Comparison of ENCODE assay signal across 10 mouse cellular contexts in the genomic region with DNA sequence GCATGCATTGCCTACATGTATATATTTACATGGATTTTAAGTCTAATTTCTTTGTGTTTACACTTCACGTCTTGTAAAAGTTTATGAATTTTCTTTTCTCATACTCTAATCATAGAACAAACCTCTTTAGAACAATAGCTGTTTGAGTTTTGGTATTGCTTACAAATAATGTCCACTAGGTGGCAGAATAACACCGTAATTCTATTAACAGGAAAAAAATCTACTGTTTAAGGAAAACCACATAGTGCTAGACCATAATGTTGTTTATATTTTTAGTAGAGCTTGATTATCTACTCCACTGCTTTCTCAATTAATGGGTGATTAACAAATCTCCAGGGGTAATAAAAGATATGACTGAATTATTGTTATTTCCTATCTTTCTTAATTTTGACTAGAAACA. TPM values are rescaled to one million over a fixed set of nuclear protein-coding genes. Genes with fewer than 3 reads are reported as not detected.
DNase-seq lines count a peak whose midpoint lies in the region; ATAC-seq lines count a peak whose summit lies in the region.
"Had no signal": no experiment of that assay in that cellular context is flagged by ENCODE, and none has a peak within 500 bp of the region (broad histone marks: within the 10 kb centered on the region; RNA-seq: fewer than 3 reads in every experiment).

No protein-coding gene starts in this region.

- no peak overlapping the region for H3K4me2 ChIP-seq in neural tube, embryonic 11.5 days (ENCODE audit: low read depth)
- H3K4me2 ChIP-seq in hindbrain, embryonic 16.5 days (ENCODE audit: low read length), result no peak overlapping the region
- H3K4me2 ChIP-seq: lung, embryonic 15.5 days had no signal

- whole genome bisulfite sequencing in neural tube, embryonic 11.5 days, result 7% methylated on average over 2 of the region's 2 CpGs
- WGBS in hindbrain, embryonic 16.5 days, result under 1% methylated on average over 2 of the region's 2 CpGs

- H3K36me3 ChIP-seq in neural tube, embryonic 11.5 days (ENCODE audit: control insufficient read depth, insufficient read depth, low read length), result no peaks in the 10 kb centered on the region
- H3K36me3 ChIP-seq in hindbrain, embryonic 16.5 days (ENCODE audit: control insufficient read depth, insufficient read depth, low read length), result no peaks in the 10 kb centered on the region
- H3K36me3 ChIP-seq: lung, embryonic 15.5 days had no signal

- peak; percentile 39; the same call in 1 of the 2 replicates for ATAC-seq in neural tube, embryonic 11.5 days (ENCODE audit: insufficient read depth, low FRiP score, low TSS enrichment)
- peak; percentile 76 for ATAC-seq in hindbrain, embryonic 16.5 days

- H3K4me3 ChIP-seq in neural tube, embryonic 11.5 days (ENCODE audit: low read depth, low read length), result no peak overlapping the region
- H3K4me3 ChIP-seq in hindbrain, embryonic 16.5 days (ENCODE audit: low read length), result no peak overlapping the region
- H3K4me3 ChIP-seq: lung, embryonic 15.5 days had no signal

- no peak overlapping the region for H3K27ac ChIP-seq in neural tube, embryonic 11.5 days (ENCODE audit: low read depth, low read length)
- no peak overlapping the region for H3K27ac ChIP-seq in hindbrain, embryonic 16.5 days (ENCODE audit: low read depth, low read length)
- H3K27ac ChIP-seq: lung, embryonic 15.5 days had no signal

- H3K4me1 ChIP-seq in neural tube, embryonic 11.5 days (ENCODE audit: control insufficient read depth, insufficient read depth, low read length), result no peaks in the 10 kb centered on the region
- H3K4me1 ChIP-seq in hindbrain, embryonic 16.5 days (ENCODE audit: control insufficient read depth, insufficient read depth, low read depth, low read length), result no peaks in the 10 kb centered on the region
- H3K4me1 ChIP-seq: lung, embryonic 15.5 days had no signal

- no peak overlapping the region for H3K9ac ChIP-seq in neural tube, embryonic 11.5 days (ENCODE audit: low read length)
- H3K9ac ChIP-seq in hindbrain, embryonic 16.5 days (ENCODE audit: low read depth, low read length), result no peak overlapping the region
- H3K9ac ChIP-seq: lung, embryonic 15.5 days had no signal

- H3K27me3 ChIP-seq in neural tube, embryonic 11.5 days (ENCODE audit: control insufficient read depth, insufficient read depth, low read length), result no peaks in the 10 kb centered on the region
- H3K27me3 ChIP-seq in hindbrain, embryonic 16.5 days (replicated peaks; ENCODE audit: control insufficient read depth, insufficient read depth, low read length), result no peaks in the 10 kb centered on the region
- H3K27me3 ChIP-seq: lung, embryonic 15.5 days had no signal

- H3K9me3 ChIP-seq in neural tube, embryonic 11.5 days (ENCODE audit: control insufficient read depth, low read length), result no peaks in the 10 kb centered on the region
- H3K9me3 ChIP-seq in hindbrain, embryonic 16.5 days (ENCODE audit: control insufficient read depth, low read length), result no peaks in the 10 kb centered on the region
- H3K9me3 ChIP-seq: lung, embryonic 15.5 days had no signal

- DNase-seq in cerebellum, adult 9-10 months, result peak; percentile 23
- DNase-seq in cerebellum, postnatal 4 days (ENCODE audit: low spot score in 2 of 2), result no peak
- no peak for DNase-seq in neural tube, embryonic 11.5 days (ENCODE audit: low spot score)
- no peak for DNase-seq in neural tube, embryonic 10.5 days (ENCODE audit: extremely low spot score, low spot score)
- no peak for DNase-seq in testis, postnatal 14 days (ENCODE audit: low spot score)
- no peak for DNase-seq in frontal cortex, postnatal 14 days (ENCODE audit: low spot score in 2 of 2)
- no peak for DNase-seq in urinary bladder, adult 18-20 months (ENCODE audit: low spot score in 2 of 2)

RNA-seq across cellular contexts. Expression of a gene that starts 10.0 kb away (rescaled TPM):
- polyA plus RNA-seq in neural tube, embryonic 11.5 days (2014; fragmentation: Nextera tagmentation; extraction: Ambion mirVana), result not detected in 2 replicates
- polyA plus RNA-seq in hindbrain, embryonic 16.5 days (2015; fragmentation: Nextera tagmentation; extraction: Ambion mirVana), result not detected in 2 replicates
- polyA plus RNA-seq: heart, embryonic 16.5 days; lung, embryonic 15.5 days had no signal

RNA-seq across cellular contexts. Expression of a gene that starts 19.8 kb away (rescaled TPM):
- not detected in 2 replicates for polyA plus RNA-seq in neural tube, embryonic 11.5 days (2014; fragmentation: Nextera tagmentation; extraction: Ambion mirVana)
- not detected in 2 replicates for polyA plus RNA-seq in hindbrain, embryonic 16.5 days (2015; fragmentation: Nextera tagmentation; extraction: Ambion mirVana)
- polyA plus RNA-seq: heart, embryonic 16.5 days; lung, embryonic 15.5 days had no signal

RNA-seq across cellular contexts. Expression of a gene that starts 29.3 kb away (rescaled TPM):
- not detected in 2 replicates for polyA plus RNA-seq in neural tube, embryonic 11.5 days (2014; fragmentation: Nextera tagmentation; extraction: Ambion mirVana)
- not detected in 2 replicates for polyA plus RNA-seq in hindbrain, embryonic 16.5 days (2015; fragmentation: Nextera tagmentation; extraction: Ambion mirVana)
- polyA plus RNA-seq: heart, embryonic 16.5 days; lung, embryonic 15.5 days had no signal

RNA-seq across cellular contexts. Expression of a gene that starts 30.6 kb away (rescaled TPM):
- not detected in 2 replicates for polyA plus RNA-seq in neural tube, embryonic 11.5 days (2014; fragmentation: Nextera tagmentation; extraction: Ambion mirVana)
- polyA plus RNA-seq in hindbrain, embryonic 16.5 days (2015; fragmentation: Nextera tagmentation; extraction: Ambion mirVana), result not detected in 2 replicates
- polyA plus RNA-seq: heart, embryonic 16.5 days; lung, embryonic 15.5 days had no signal

RNA-seq across cellular contexts. Expression of a gene that starts 41.4 kb away (rescaled TPM):
- not detected in 2 replicates for polyA plus RNA-seq in neural tube, embryonic 11.5 days (2014; fragmentation: Nextera tagmentation; extraction: Ambion mirVana)
- polyA plus RNA-seq in hindbrain, embryonic 16.5 days (2015; fragmentation: Nextera tagmentation; extraction: Ambion mirVana), result not detected in 2 replicates
- polyA plus RNA-seq: heart, embryonic 16.5 days; lung, embryonic 15.5 days had no signal
